ENCODE assay signal across 11 mouse cellular contexts in genomic region chr14:45456502-45456846, GRCm38 (mm10). TPM values are rescaled to one million over a fixed set of nuclear protein-coding genes. Genes with fewer than 3 reads are reported as not detected.
DNase-seq lines count a peak whose midpoint lies in the region; ATAC-seq and TF ChIP-seq lines count a peak whose summit lies in the region.
"Had no signal": no experiment of that assay in that cellular context is flagged by ENCODE, and none has a peak within 500 bp of the region (broad histone marks: within the 10 kb centered on the region; RNA-seq: fewer than 3 reads in every experiment).

No protein-coding gene starts in this region.

- TF ChIP-seq POLR2A in cerebellum, adult 2 months (IDR thresholded peaks at IDR 0.05; ENCODE audit: borderline replicate concordance, insufficient read depth, low read length), result no peak

- WGBS in lung, embryonic 14.5 days, result 13% methylated on average over 1 of the region's 1 CpGs
- 0% methylated on average over 1 of the region's 1 CpGs for WGBS in heart, embryonic 15.5 days
- WGBS in liver, embryonic 16.5 days (ENCODE audit: insufficient replicate concordance), result 0% methylated on average over 1 of the region's 1 CpGs
- 0% methylated on average over 1 of the region's 1 CpGs for WGBS in cerebellum, adult 2 months

- H3K4me1 ChIP-seq in lung, embryonic 14.5 days (ENCODE audit: insufficient read depth), result peaks cover 24% of the 10 kb centered on the region
- peaks cover 58% of the 10 kb centered on the region for H3K4me1 ChIP-seq in heart, embryonic 15.5 days (replicated peaks)
- peaks cover 11% of the 10 kb centered on the region; the same call in 1 of the 2 replicates for H3K4me1 ChIP-seq in liver, embryonic 16.5 days (ENCODE audit: control insufficient read depth, low read depth, low read length)
- peaks cover 9% of the 10 kb centered on the region for H3K4me1 ChIP-seq in cerebellum, adult 2 months (ENCODE audit: control insufficient read depth, insufficient read depth, low read length)

- H3K4me2 ChIP-seq in lung, embryonic 14.5 days, result no peak overlapping the region
- no peak overlapping the region for H3K4me2 ChIP-seq in heart, embryonic 15.5 days
- no peak overlapping the region for H3K4me2 ChIP-seq in liver, embryonic 16.5 days (ENCODE audit: low read depth, low read length)
- H3K4me2 ChIP-seq: liver, embryonic 13.5 days had no signal

- H3K27me3 ChIP-seq in lung, embryonic 14.5 days (ENCODE audit: insufficient read depth, low read length), result no peaks in the 10 kb centered on the region
- no peaks in the 10 kb centered on the region for H3K27me3 ChIP-seq in heart, embryonic 15.5 days
- no peaks in the 10 kb centered on the region for H3K27me3 ChIP-seq in liver, embryonic 16.5 days (ENCODE audit: control insufficient read depth, insufficient read depth, low read depth, low read length)
- no peaks in the 10 kb centered on the region for H3K27me3 ChIP-seq in cerebellum, adult 2 months (ENCODE audit: control insufficient read depth, insufficient read depth, low read length)
- H3K27me3 ChIP-seq: liver, embryonic 13.5 days; Patski had no signal

- no peak for TF ChIP-seq CTCF in lung, embryonic 14.5 days (IDR thresholded peaks at IDR 0.05; ENCODE audit: low read depth)
- no peak for TF ChIP-seq CTCF in cerebellum, adult 2 months (IDR thresholded peaks at IDR 0.05; ENCODE audit: borderline replicate concordance, insufficient read depth, low read depth, low read length)

- no peak overlapping the region for H3K9ac ChIP-seq in lung, embryonic 14.5 days
- no peak overlapping the region for H3K9ac ChIP-seq in heart, embryonic 15.5 days
- H3K9ac ChIP-seq in liver, embryonic 16.5 days (ENCODE audit: low read depth, low read length), result no peak overlapping the region
- H3K9ac ChIP-seq: liver, embryonic 13.5 days had no signal

- no peaks in the 10 kb centered on the region for H3K9me3 ChIP-seq in lung, embryonic 14.5 days (ENCODE audit: low read depth, low read length)
- no peaks in the 10 kb centered on the region for H3K9me3 ChIP-seq in heart, embryonic 15.5 days (replicated peaks)
- H3K9me3 ChIP-seq in liver, embryonic 16.5 days (replicated peaks; ENCODE audit: control insufficient read depth, low read length), result no peaks in the 10 kb centered on the region
- H3K9me3 ChIP-seq: liver, embryonic 13.5 days had no signal

- peaks cover 37% of the 10 kb centered on the region for H3K36me3 ChIP-seq in lung, embryonic 14.5 days (ENCODE audit: insufficient read depth)
- peaks cover 36% of the 10 kb centered on the region for H3K36me3 ChIP-seq in heart, embryonic 15.5 days
- no peaks in the 10 kb centered on the region; the same call in 1 of the 2 replicates for H3K36me3 ChIP-seq in liver, embryonic 16.5 days (ENCODE audit: control insufficient read depth, insufficient read depth)

- DNase-seq in lung, embryonic 14.5 days, result peak; percentile 73
- no peak for DNase-seq in lung, postnatal 14 days
- DNase-seq in yolk sac, embryonic 10.5 days (ENCODE audit: low spot score), result peak; percentile 44
- no peak for DNase-seq in cerebellum, adult 2 months
- DNase-seq in right cerebral cortex, postnatal 25 days, result no peak
- no peak for DNase-seq in spleen, adult 18-20 months
- DNase-seq: cerebellum, adult 9-10 months; liver, embryonic 13.5 days had no signal

- no peak for ATAC-seq in lung, embryonic 14.5 days (ENCODE audit: insufficient read depth)
- ATAC-seq in heart, embryonic 15.5 days (replicated peaks; ENCODE audit: insufficient number of reproducible peaks, insufficient read depth, low FRiP score, low read depth), result peak; percentile 44
- peak; percentile 40 for ATAC-seq in liver, embryonic 16.5 days (ENCODE audit: low read depth)
- ATAC-seq: Patski had no signal

- H3K27ac ChIP-seq in lung, embryonic 14.5 days (ENCODE audit: low read depth), result peak overlapping the region; percentile 81
- peak overlapping the region; percentile 66 for H3K27ac ChIP-seq in heart, embryonic 15.5 days
- no peak overlapping the region for H3K27ac ChIP-seq in liver, embryonic 16.5 days (ENCODE audit: low read length)
- no peak overlapping the region for H3K27ac ChIP-seq in cerebellum, adult 2 months (ENCODE audit: insufficient read depth, low read length)

- H3K4me3 ChIP-seq in lung, embryonic 14.5 days (ENCODE audit: low read depth, low read length), result no peak overlapping the region
- H3K4me3 ChIP-seq in heart, embryonic 15.5 days, result no peak overlapping the region
- no peak overlapping the region for H3K4me3 ChIP-seq in liver, embryonic 16.5 days (ENCODE audit: low read depth, low read length)
- H3K4me3 ChIP-seq in cerebellum, adult 2 months (replicated peaks; ENCODE audit: insufficient read depth, low read depth, low read length), result no peak overlapping the region
- H3K4me3 ChIP-seq: liver, embryonic 13.5 days had no signal

RNA-seq across cellular contexts. Expression of gene Gnpnat1, which starts 51.8 kb away (rescaled TPM):
- 54.9 and 57.3 TPM in 2 replicates for polyA plus RNA-seq in lung, embryonic 14.5 days (2014; fragmentation: Nextera tagmentation; extraction: Ambion mirVana)
- 21.8 and 21.9 TPM in 2 replicates for polyA plus RNA-seq in heart, embryonic 15.5 days (2015; fragmentation: Nextera tagmentation; extraction: Ambion mirVana)
- polyA plus RNA-seq in liver, embryonic 16.5 days (2015; fragmentation: Nextera tagmentation; extraction: Ambion mirVana), result 30.3 and 30.8 TPM in 2 replicates
- 14.1 and 14.4 TPM in 2 replicates for polyA plus RNA-seq in cerebellum, adult 2 months (2012; rRNA removed)

Comparison
In these comparisons a context has a peak if more than half of its experiments do, and no peak if none do; other contexts are left out.
1. DNase-seq: peak in lung, embryonic 14.5 days (single experiment) and yolk sac, embryonic 10.5 days (single experiment); none in lung, postnatal 14 days (single experiment), cerebellum, adult 2 months (0 of 2), right cerebral cortex, postnatal 25 days (single experiment) and spleen, adult 18-20 months (0 of 2).
2. H3K27ac ChIP-seq: peak in lung, embryonic 14.5 days (single experiment) and heart, embryonic 15.5 days (single experiment); none in liver, embryonic 16.5 days (single experiment) and cerebellum, adult 2 months (single experiment).